Mouse (Mus musculus) fibroblast of lung, adult 2 months (primary cell): ENCODE measurements around the gene Bcorl1.
"Not testable (repeated sequence)": the region's sequence is repeated elsewhere in the genome, so short reads cannot be mapped to it uniquely, and the experiment has no call there.

Experiments used
- DNase-seq: peaks from one replicate; pipeline ENCODE4 v3.0.0-alpha.2; 2011; ENCODE audit warnings: low read depth

The Bcorl1 gene

GRCm38 (mm10) chrX:48399994-48400393 is 58.8 kb downstream of the Bcorl1 start:
- DNase-seq: no peak

GRCm38 (mm10) chrX:48405141-48405540 is 64.0 kb downstream of the Bcorl1 start:
- peak; percentile 37 for DNase-seq

GRCm38 (mm10) chrX:48409611-48410387 is 68.6 kb downstream of the Bcorl1 start:
- no peak for DNase-seq

GRCm38 (mm10) chrX:48410388-48410776 is 69.2 kb downstream of the Bcorl1 start:
- DNase-seq: no peak

- DNase-seq: no peak
Observed at GRCm38 (mm10) chrX:48412629-48413028, 71.5 kb downstream of the Bcorl1 start.

DNA sequence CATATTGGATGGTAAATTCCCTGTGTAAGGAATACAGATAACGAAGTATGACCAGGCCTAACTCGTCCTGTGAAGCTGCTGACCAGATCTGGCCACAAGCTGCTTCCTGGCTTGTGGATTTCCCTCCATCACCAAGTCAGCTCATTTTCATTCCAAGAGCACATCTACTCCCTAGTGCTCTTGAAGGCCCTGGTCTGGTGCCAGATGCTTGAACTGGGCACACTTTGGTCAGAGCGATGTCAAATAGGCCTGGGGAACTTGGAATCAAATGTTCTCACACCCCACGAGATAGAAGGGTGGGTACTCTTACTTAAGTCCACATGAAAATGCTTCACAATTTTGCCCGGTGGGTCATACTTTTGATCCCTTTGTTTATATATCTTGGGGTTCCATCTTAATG is 73.1 kb downstream of the Bcorl1 start:
- no peak for DNase-seq

DNA sequence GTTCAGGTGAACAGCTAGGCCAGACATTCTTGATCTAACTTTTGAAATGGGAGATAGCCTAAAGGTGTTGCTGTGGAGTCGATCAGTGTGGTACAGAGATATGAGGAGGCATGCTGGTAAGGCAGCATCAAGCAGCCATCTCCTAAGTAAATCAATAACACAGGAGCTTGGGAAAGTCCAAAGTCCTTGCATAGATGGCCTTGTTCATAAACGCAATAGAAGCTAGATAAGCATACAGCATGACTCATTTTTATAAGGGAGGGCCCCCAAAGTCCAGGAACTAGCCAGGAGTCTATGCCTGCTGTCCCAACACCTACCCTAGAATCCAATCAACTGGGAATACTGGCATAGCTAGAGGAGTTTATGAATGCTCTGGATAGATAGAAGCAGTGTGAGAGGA is 77.3 kb downstream of the Bcorl1 start:
- no peak for DNase-seq

DNA sequence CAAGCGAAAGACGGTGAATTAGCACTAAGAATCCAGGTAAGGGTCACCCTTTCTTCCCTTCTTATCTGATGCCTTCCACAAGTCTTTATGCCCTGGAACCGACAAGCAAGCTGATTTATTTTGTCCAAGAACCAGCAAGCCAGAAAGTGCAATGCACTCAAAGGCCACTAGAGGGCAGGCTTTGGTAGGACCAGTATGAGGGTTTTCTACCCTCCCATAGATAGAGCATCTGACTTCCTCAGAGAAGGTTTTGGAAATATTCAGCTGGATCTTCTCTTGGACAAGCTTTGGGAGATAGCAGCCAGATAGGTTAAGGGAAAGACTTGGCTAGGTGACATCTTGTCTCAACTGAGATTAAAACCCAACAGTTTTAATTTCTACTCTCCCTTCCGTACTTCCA is 81.8 kb downstream of the Bcorl1 start:
- DNase-seq: peak; percentile 45

GRCm38 (mm10) chrX:48423671-48424070 is 82.5 kb downstream of the Bcorl1 start:
- peak; percentile 51 for DNase-seq

GRCm38 (mm10) chrX:48424583-48424982 is 83.4 kb downstream of the Bcorl1 start:
- DNase-seq: peak; percentile 51

GRCm38 (mm10) chrX:48425280-48425679 is 84.1 kb downstream of the Bcorl1 start:
- DNase-seq: no peak

- DNase-seq: no peak
Observed at GRCm38 (mm10) chrX:48428241-48428640, 87.1 kb downstream of the Bcorl1 start.

- DNase-seq: no peak
Observed at GRCm38 (mm10) chrX:48428642-48429041, 87.5 kb downstream of the Bcorl1 start.

GRCm38 (mm10) chrX:48429100-48429499 is 87.9 kb downstream of the Bcorl1 start:
- no peak for DNase-seq

GRCm38 (mm10) chrX:48429538-48429937 is 88.4 kb downstream of the Bcorl1 start:
- DNase-seq: no peak

DNA sequence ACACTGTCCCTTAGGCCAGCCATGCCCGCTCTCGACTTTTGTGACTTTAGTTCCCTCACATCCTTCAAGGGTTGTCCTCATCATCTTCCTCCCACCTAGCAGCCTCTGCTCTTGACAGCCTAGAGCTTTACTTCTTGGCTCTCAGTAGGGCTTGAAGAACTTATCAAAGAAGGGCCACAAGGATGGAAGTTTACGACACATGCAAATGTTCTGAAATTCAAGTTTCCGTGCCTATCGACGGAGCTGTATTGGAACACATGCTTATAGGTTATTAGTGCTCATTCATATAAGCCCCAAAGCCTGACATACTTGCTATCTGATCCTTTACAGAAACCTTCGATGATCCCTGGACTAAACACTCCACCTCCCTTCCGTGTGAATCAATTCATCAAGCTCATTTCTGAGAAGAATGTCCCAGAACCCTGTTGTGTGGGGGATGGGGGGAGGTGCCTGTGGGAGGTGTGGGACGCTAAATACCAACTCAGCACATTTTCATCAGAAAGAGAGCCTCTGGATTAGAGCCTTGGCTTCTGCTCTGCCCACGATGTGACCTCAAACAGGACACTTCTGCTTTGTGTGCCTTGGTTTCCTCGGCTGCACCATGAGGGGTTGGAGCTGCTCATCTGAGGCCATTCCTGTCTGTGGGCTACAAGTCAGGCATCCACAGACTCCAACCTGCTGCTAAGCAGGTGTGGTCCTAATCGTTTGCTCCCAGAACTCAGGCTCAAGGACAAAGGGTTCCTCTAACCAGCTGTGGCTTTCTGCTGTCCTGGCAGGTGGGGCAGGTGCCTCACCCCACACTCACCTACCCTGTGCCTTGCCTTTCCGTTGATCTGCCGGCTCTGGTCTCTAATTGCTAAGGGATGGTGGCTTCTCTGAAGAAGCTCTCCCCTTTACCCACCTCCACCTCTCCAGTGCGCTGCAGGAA is 91.7 kb downstream of the Bcorl1 start:
- DNase-seq: no peak

- no peak for DNase-seq
Observed at GRCm38 (mm10) chrX:48433527-48433899, 92.4 kb downstream of the Bcorl1 start.

GRCm38 (mm10) chrX:48434251-48434650 is 93.1 kb downstream of the Bcorl1 start:
- no peak for DNase-seq

- DNase-seq: no peak
Observed at GRCm38 (mm10) chrX:48435477-48435900, 94.3 kb downstream of the Bcorl1 start.

DNA sequence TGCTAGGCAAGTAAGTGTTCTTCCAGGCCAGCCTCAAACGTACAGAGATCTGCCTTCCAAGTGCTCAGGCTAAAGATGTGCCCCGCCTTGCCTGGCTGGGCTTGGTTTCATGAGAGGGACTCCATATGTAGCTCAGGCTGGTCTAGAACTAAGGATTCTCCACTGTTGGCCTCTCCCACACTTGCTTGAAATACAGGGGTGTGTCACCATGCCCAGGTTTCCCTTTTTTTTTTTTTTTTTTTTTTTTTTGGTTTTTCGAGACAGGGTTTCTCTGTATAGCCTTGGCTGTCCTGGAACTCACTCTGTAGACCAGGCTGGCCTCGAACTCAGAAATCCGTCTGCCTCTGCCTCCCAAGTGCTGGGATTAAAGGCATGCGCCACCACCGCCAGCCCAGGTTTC is 94.9 kb downstream of the Bcorl1 start:
- DNase-seq: not testable (repeated sequence)

- no peak for DNase-seq
Observed at GRCm38 (mm10) chrX:48439036-48439435, 97.9 kb downstream of the Bcorl1 start.

DNA sequence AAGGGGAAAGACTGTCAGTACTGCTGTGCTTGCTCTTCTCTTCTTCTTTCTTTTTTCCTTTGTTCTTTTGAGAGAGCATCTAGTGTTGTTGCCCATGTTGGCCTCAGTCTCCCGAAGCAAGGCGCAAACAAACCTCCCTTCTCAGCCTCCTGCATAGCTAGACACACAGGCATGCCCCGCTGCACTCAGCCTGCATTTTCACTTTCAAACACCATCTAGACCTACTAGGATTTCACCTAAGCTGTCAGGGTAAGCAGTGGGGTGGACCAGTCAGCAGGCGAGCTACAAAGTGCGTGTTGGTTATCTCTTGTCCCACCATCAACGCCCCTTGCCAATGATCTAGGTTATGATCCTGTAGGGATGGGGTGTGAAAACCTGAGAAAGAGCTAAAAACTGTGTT is 100.4 kb downstream of the Bcorl1 start:
- DNase-seq: no peak

DNA sequence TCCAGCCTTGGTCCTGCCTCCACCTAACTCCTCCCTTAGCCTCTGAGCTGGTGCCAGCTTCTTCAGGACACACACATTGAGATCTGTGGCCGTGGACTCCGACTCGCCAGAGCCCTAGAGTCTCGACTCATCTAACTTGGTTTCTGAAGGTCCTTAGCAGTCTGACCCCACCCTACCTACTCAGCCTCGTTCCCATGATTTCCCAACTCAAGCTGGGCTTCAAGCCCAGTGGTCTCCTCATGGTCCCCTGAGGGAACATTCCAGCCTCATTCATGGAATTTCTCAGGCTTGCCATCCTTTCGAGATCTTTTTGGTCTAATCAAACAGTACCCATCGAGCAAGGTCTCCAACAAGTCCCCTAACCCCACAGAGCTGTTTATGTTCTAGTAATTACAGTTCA is 100.8 kb downstream of the Bcorl1 start:
- no peak for DNase-seq
